Mouse (Mus musculus): ENCODE data around the gene Fam131c. TPM values are rescaled to one million over a fixed set of nuclear protein-coding genes. Genes with fewer than 3 reads are reported as not detected.

Fam131c gene
- polyA plus RNA-seq, 1 experiment = not detected

DNA sequence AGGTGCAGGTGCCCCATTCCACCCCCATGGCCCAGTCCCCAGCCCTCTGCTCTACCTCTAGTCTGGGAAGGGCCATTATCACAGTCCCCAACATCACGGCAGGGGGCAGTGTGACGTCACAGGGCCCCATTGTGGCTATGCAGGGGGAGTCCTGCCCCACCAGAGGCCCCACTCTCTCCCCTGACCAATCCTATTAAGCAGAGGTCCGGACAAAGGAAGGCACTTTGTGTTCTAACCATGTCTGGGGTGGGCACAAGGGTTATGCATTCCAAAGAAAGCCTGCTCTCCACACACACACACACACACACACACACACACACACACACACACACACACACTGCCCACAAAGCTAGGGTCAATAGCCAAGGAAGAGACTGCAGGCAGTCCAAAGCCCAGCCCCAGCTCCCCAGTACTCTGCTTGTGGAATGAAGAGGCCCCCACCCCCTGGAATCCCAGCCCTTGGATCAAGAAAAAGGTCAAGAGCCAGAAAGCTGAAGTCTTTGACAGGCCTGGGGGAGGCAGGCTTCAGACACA, 32.7 kb upstream of the Fam131c start:
- H3K4me1 ChIP-seq = no peaks in the 10 kb centered on the region; the same call in 1 of the 2 replicates
- H3K4me3 ChIP-seq (replicated peaks) = no peak overlapping the region
- H3K36me3 ChIP-seq (replicated peaks; ENCODE audit: low read length) = no peaks in the 10 kb centered on the region
- H3K27me3 ChIP-seq (replicated peaks) = peaks cover 88% of the 10 kb centered on the region
- no peaks in the 10 kb centered on the region for H3K9me3 ChIP-seq
- TF ChIP-seq FLI1 (IDR thresholded peaks at IDR 0.05; ENCODE audit: low read length) (no peak), GATA1 (IDR thresholded peaks at IDR 0.05; ENCODE audit: borderline replicate concordance, low read length) (no peak)

DNA sequence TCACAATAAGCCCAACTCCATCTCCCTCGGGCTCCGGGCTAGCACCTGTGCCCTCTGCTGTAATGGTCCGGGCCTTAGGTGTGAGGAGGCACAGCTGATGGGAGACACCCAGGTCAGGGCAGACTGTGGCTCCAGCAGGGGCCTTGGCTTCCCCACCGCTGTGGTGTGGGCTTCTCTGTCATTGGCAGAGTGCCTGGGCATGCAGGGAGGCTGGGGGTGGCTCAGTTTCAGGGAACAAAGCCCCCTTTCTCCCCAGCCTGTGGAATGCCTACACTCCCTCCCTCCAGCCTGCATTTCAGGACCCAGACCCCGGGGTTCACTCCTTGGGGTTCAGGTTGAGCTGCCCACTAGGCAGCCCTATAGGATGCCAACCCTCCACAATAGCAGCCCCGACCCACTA, 31.8 kb upstream of the Fam131c start:
- no peak for TF ChIP-seq FLI1 (IDR thresholded peaks at IDR 0.05; ENCODE audit: low read length)
- H3K9me3 ChIP-seq = no peaks in the 10 kb centered on the region
- no peaks in the 10 kb centered on the region for H3K36me3 ChIP-seq (replicated peaks; ENCODE audit: low read length)
- no peaks in the 10 kb centered on the region; the same call in 1 of the 2 replicates for H3K4me1 ChIP-seq
- H3K27me3 ChIP-seq (replicated peaks) = peaks cover 88% of the 10 kb centered on the region
- H3K4me3 ChIP-seq (replicated peaks) = no peak overlapping the region

DNA sequence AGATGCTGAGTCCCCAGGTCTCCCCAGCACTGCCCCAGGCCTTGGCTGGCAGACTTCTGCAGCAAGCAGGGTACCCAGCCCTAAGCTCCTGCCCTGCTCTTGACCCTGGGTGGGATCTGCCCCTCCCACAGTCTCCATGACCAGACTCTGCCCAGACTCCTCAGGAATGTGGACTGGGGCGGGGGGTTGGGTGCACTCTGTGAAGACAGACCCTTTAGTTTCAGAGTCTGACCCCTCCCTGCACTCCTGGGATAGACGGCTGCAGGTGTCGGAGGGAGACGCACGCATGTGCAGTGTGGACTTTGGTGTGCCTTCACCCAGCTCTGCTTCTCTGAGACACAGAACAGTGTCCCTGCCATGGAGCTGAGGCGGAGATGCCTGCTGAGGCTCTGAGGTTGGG, 30.0 kb upstream of the Fam131c start:
- H3K27me3 ChIP-seq (replicated peaks) = peaks cover 83% of the 10 kb centered on the region
- no peak for TF ChIP-seq FLI1 (IDR thresholded peaks at IDR 0.05; ENCODE audit: low read length)
- no peak for TF ChIP-seq GATA1 (IDR thresholded peaks at IDR 0.05; ENCODE audit: borderline replicate concordance, low read length)
- H3K36me3 ChIP-seq (replicated peaks; ENCODE audit: low read length) = no peaks in the 10 kb centered on the region
- H3K4me1 ChIP-seq = no peaks in the 10 kb centered on the region; the same call in 1 of the 2 replicates
- no peak overlapping the region for H3K4me3 ChIP-seq (replicated peaks)
- H3K9me3 ChIP-seq = no peaks in the 10 kb centered on the region

DNA sequence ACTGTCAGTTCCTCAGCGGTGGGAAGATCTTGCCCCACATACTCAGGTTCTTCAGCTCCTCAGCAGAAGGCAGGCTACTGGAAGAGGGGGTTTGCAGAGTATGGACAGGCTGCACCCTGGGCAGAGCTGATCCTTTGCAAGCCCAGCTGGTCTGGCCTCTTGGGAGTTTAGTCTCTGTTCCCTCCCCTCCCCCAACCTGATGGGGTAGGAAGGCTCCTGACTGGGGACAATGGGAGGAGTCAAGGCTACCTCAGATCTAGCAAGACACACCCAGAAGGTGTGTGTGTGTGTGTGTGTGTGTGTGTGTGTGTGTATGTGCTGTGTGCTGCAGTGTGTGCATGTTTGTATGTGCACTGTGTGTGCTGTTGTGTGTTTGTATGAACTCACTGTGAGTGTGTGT, 29.2 kb upstream of the Fam131c start:
- Histone ChIP-seq H3K27me3 (replicated peaks) (peaks cover 80% of the 10 kb centered on the region), H3K36me3 (replicated peaks; ENCODE audit: low read length) (no peaks in the 10 kb centered on the region), H3K4me1 (no peaks in the 10 kb centered on the region; the same call in 1 of the 2 replicates), H3K4me3 (replicated peaks) (no peak overlapping the region), H3K9me3 (no peaks in the 10 kb centered on the region)
- TF ChIP-seq GATA1 (IDR thresholded peaks at IDR 0.05; ENCODE audit: borderline replicate concordance, low read length) (no peak), FLI1 (IDR thresholded peaks at IDR 0.05; ENCODE audit: low read length) (no peak)

DNA sequence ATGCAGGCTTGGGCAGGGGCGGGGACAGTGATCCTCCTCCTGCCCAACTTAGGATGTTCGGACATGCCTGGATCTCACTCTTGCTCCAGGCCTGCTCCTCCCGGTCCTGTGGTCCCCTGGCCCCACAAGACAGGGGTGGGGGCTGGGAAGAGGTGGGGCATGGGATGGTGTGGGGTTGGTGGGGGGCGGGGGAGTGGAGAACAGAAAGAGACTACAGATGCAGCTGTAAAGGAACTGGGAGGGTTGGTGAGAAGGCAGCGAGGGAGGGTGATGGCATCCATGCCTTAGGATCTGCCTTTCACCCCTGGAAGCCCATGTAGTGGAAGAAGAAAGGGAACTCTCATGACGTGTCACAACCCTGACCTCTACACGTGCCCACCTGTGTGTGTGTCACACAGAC, 26.5 kb upstream of the Fam131c start:
- no peaks in the 10 kb centered on the region; the same call in 1 of the 2 replicates for H3K4me1 ChIP-seq
- H3K27me3 ChIP-seq (replicated peaks) = peaks cover 72% of the 10 kb centered on the region
- H3K4me3 ChIP-seq (replicated peaks) = no peak overlapping the region
- peaks cover 7% of the 10 kb centered on the region for H3K9me3 ChIP-seq
- no peaks in the 10 kb centered on the region for H3K36me3 ChIP-seq (replicated peaks; ENCODE audit: low read length)
- TF ChIP-seq FLI1 (IDR thresholded peaks at IDR 0.05; ENCODE audit: low read length) (no peak), GATA1 (IDR thresholded peaks at IDR 0.05; ENCODE audit: borderline replicate concordance, low read length) (no peak)

DNA sequence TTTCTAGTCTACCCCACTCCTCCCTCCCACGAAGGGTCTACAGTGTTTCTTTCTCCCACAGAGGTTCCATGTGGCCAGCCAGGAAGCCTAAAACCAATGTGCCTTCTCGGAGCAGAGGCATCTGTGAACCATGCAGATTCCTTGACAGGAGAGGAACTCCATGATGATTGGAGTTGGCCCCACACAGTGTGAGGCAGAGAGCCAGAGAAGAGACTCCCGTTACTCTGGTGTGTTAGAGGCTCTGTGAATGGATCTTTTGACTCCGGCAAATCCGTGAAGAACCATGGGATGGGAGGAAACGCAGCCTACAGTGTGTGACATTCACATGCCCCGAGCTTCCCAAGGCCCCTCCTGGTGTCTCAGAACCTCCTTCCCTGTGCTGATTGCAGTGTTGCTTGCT, 24.5 kb upstream of the Fam131c start:
- TF ChIP-seq GATA1 (IDR thresholded peaks at IDR 0.05; ENCODE audit: borderline replicate concordance, low read length) = no peak
- no peak for TF ChIP-seq FLI1 (IDR thresholded peaks at IDR 0.05; ENCODE audit: low read length)
- Histone ChIP-seq H3K36me3 (replicated peaks; ENCODE audit: low read length) (no peaks in the 10 kb centered on the region), H3K27me3 (replicated peaks) (peaks cover 74% of the 10 kb centered on the region), H3K4me1 (peaks cover 11% of the 10 kb centered on the region), H3K9me3 (peaks cover 11% of the 10 kb centered on the region), H3K4me3 (replicated peaks) (no peak overlapping the region)

DNA sequence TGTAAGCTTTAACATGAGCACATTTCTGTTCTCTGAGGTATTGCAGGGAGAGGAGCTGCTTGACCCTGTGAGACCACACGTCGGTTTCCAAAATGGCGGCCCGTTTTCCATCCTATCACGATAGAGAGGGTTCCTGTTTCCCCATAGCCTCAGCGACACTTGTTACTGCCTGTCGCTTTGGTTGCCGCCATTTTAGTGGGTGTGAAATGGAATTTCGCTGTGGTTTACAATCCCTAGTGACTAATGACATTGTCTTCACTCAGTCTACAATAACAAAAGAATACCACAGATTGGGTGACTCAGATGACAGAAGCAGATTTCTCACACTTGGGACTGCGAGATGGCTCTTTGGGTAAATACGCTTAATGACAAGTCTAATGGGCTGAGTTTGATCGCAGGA, 22.8 kb upstream of the Fam131c start:
- Histone ChIP-seq H3K36me3 (replicated peaks; ENCODE audit: low read length) (no peaks in the 10 kb centered on the region), H3K9me3 (peaks cover 11% of the 10 kb centered on the region), H3K4me1 (peaks cover 11% of the 10 kb centered on the region), H3K4me3 (replicated peaks) (no peak overlapping the region), H3K27me3 (replicated peaks) (peaks cover 74% of the 10 kb centered on the region)
- TF ChIP-seq GATA1 (IDR thresholded peaks at IDR 0.05; ENCODE audit: borderline replicate concordance, low read length) (no peak), FLI1 (IDR thresholded peaks at IDR 0.05; ENCODE audit: low read length) (no peak)

DNA sequence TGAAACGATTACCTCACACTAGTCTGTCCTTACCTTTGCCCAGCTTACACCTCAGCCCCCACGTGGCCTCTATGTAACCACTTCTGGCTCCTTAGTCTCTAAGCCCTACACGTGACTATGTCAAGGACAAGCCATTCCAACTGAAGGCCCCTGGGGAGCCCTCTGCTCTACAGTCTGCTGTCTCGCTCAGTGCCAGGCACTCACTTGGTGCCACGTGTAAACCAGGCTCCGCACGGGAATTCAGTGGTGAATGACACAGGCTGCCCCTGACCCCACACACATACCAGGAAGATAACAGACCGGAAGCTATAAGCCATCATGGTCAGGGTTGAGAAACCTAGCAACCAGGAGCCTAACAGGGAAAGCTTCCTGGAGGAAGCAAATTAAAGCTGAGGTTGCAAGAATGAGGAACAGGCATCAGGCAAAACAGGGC, 20.6 kb upstream of the Fam131c start:
- no peak for TF ChIP-seq GATA1 (IDR thresholded peaks at IDR 0.05; ENCODE audit: borderline replicate concordance, low read length)
- no peak for TF ChIP-seq FLI1 (IDR thresholded peaks at IDR 0.05; ENCODE audit: low read length)
- Histone ChIP-seq H3K27me3 (replicated peaks) (peaks cover 74% of the 10 kb centered on the region), H3K9me3 (peaks cover 11% of the 10 kb centered on the region), H3K4me3 (replicated peaks) (no peak overlapping the region), H3K4me1 (peaks cover 11% of the 10 kb centered on the region), H3K36me3 (replicated peaks; ENCODE audit: low read length) (no peaks in the 10 kb centered on the region)

DNA sequence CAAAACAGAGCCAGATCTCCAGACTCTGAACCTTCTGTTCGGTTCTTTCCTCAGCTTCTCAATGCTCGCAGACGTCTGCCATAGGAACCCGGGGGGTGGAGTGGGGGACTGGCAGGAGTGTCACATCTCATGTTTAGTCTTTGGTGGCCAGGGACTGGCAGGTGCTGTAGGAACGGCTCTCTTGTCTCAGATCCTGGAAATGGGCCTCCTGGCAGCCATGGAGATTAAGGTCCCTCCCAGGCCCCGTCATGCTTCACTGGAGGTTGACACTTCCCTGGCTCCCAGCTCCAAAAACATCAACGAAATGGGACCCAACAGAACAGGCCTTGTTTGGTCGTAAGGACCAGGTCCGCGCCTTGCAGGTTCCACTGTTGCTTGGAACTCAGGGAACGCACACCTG, 19.4 kb upstream of the Fam131c start:
- Histone ChIP-seq H3K9me3 (peaks cover 11% of the 10 kb centered on the region), H3K4me3 (replicated peaks) (no peak overlapping the region), H3K4me1 (peaks cover 11% of the 10 kb centered on the region), H3K36me3 (replicated peaks; ENCODE audit: low read length) (no peaks in the 10 kb centered on the region), H3K27me3 (replicated peaks) (peaks cover 78% of the 10 kb centered on the region)
- TF ChIP-seq FLI1 (IDR thresholded peaks at IDR 0.05; ENCODE audit: low read length) (no peak), GATA1 (IDR thresholded peaks at IDR 0.05; ENCODE audit: borderline replicate concordance, low read length) (no peak)

DNA sequence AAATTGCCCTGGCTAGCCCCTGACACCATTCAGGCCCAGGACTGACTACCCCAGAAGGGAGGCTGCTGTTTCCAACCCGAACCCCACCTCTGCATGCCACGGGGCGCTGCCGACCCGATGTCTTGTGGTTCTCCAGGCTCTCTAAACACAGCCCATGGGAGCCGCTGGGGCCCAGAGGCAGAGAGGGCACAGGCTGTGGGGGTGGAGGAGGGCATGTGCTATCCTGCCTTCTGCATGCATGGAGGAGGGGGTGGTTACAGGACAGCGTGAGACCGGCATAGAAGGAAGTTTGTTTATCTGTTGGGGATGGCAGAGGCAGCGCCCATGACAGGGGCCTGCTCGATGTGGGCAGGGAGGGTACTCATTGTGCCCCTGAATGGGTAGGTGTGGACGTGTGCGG, 18.0 kb upstream of the Fam131c start:
- Histone ChIP-seq H3K4me1 (peaks cover 11% of the 10 kb centered on the region), H3K4me3 (replicated peaks) (no peak overlapping the region), H3K27me3 (replicated peaks) (peaks cover 75% of the 10 kb centered on the region), H3K9me3 (peaks cover 11% of the 10 kb centered on the region), H3K36me3 (replicated peaks; ENCODE audit: low read length) (no peaks in the 10 kb centered on the region)
- TF ChIP-seq FLI1 (IDR thresholded peaks at IDR 0.05; ENCODE audit: low read length) (no peak), GATA1 (IDR thresholded peaks at IDR 0.05; ENCODE audit: borderline replicate concordance, low read length) (no peak)

DNA sequence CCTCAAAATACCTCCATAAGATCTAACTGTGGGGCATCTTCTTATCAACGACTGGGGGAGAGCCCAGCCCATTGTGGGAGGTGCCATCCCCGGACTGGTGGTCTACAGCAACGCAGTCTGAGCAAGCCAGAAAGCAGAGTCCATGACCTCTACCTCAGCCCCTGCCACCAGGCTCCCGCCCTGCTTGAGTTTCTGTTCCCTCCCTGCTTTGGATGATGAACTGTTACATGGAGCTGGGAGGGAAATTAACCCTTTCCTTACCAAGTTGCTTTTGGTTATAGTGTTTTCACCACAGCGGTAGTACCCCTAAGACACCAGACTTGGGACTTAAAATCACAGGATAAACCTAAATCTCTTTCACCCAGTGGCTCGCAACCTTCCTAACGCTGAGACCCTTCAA, 16.0 kb upstream of the Fam131c start:
- TF ChIP-seq FLI1 (IDR thresholded peaks at IDR 0.05; ENCODE audit: low read length) (no peak), GATA1 (IDR thresholded peaks at IDR 0.05; ENCODE audit: borderline replicate concordance, low read length) (no peak)
- 0 out of 2 replicates have a peak, but pooled peaks cover 4% of the 10 kb centered on the region for H3K9me3 ChIP-seq
- H3K27me3 ChIP-seq (replicated peaks) = peaks cover 66% of the 10 kb centered on the region
- H3K36me3 ChIP-seq (replicated peaks; ENCODE audit: low read length) = no peaks in the 10 kb centered on the region
- H3K4me1 ChIP-seq = peaks cover 11% of the 10 kb centered on the region
- no peak overlapping the region for H3K4me3 ChIP-seq (replicated peaks)
